Mouse (Mus musculus) myocyte (in vitro differentiated cells): ENCODE measurements at regions not wholly inside any gene's neighbourhood (a gene's known extent, or its start where the extent isn't known, plus 50 kb on each side); places are given as distances from the start of the nearest gene placed in this dataset.

Source experiments
- H3K27me3 ChIP-seq: one replicate; pipeline ENCODE4 v1.6.1; 2011; ENCODE audit not compliant: control insufficient read depth, insufficient read depth, insufficient read length
- H3K36me3 ChIP-seq: one replicate; pipeline ENCODE4 v1.6.1; 2011; ENCODE audit not compliant: control insufficient read depth, insufficient read depth
- H3K4me2 ChIP-seq: one replicate; pipeline ENCODE4 v1.6.1; 2011; ENCODE audit warnings: low read depth, control low read depth
- H3K4me3 ChIP-seq: one replicate; pipeline ENCODE4 v1.5.1; 2011; ENCODE audit warnings: mild to moderate bottlenecking, control low read depth, moderate library complexity
- H3K79me2 ChIP-seq: one replicate; pipeline ENCODE4 v1.6.1; 2011; ENCODE audit not compliant: control insufficient read depth, insufficient read depth
- H3ac ChIP-seq: one replicate; pipeline ENCODE4 v1.6.1; 2011; ENCODE audit not compliant: control insufficient read depth, insufficient read length
- CEBPB ChIP-seq: IDR thresholded peaks from 2 replicates; pipeline ENCODE4 v1.6.1; 2011; ENCODE audit warnings: mild to moderate bottlenecking, moderate library complexity; ENCODE audit not compliant: poor library complexity, insufficient read depth, severe bottlenecking
- E2F4 ChIP-seq: IDR thresholded peaks from one replicate; pipeline ENCODE4 v1.6.1; 2011; ENCODE audit warnings: mild to moderate bottlenecking, control low read depth, moderate library complexity; ENCODE audit not compliant: insufficient read depth
- MAX ChIP-seq: IDR thresholded peaks from one replicate; pipeline ENCODE4 v1.6.1; 2011; ENCODE audit warnings: low read depth, mild to moderate bottlenecking, control low read depth
- MYOD1 ChIP-seq, 3 experiments: IDR thresholded peaks; one replicate each; pipeline ENCODE4 v1.6.1; 2011; ENCODE audit warnings: control low read depth in 2 of 3, low read depth in 2 of 3, mild to moderate bottlenecking in 2 of 3, moderate library complexity in 1 of 3; ENCODE audit not compliant: insufficient read length in 2 of 3, control insufficient read depth in 1 of 3
- MYOG ChIP-seq, 3 experiments: IDR thresholded peaks; one replicate each; pipeline ENCODE4 v1.6.1; 2011; ENCODE audit warnings: control low read depth in 2 of 3, low read depth in 2 of 3, mild to moderate bottlenecking in 2 of 3; ENCODE audit not compliant: insufficient read length in 2 of 3, control insufficient read depth in 1 of 3, insufficient read depth in 1 of 3
- POLR2A ChIP-seq: IDR thresholded peaks from one replicate; pipeline ENCODE4 v1.6.1; 2011; ENCODE audit warnings: low read depth, mild to moderate bottlenecking, control low read depth, moderate library complexity; ENCODE audit not compliant: insufficient read length
- POLR2AphosphoS2 ChIP-seq: IDR thresholded peaks from one replicate; pipeline ENCODE4 v1.6.1; 2011; ENCODE audit warnings: low read depth, control low read depth; ENCODE audit not compliant: insufficient read length
- REST ChIP-seq: IDR thresholded peaks from one replicate; pipeline ENCODE4 v1.6.1; 2011; ENCODE audit warnings: mild to moderate bottlenecking, control low read depth, moderate library complexity; ENCODE audit not compliant: insufficient read depth, insufficient read length
- SRF ChIP-seq: IDR thresholded peaks from one replicate; pipeline ENCODE4 v1.6.1; 2011; ENCODE audit warnings: low read depth; ENCODE audit not compliant: control insufficient read depth, insufficient read length
- TCF12 ChIP-seq: IDR thresholded peaks from one replicate; pipeline ENCODE4 v1.6.1; 2011; ENCODE audit warnings: mild to moderate bottlenecking, control low read depth; ENCODE audit not compliant: poor library complexity, insufficient read depth, severe bottlenecking
- TCF3 ChIP-seq: IDR thresholded peaks from one replicate; pipeline ENCODE4 v1.6.1; 2011; ENCODE audit warnings: low read depth, control low read depth; ENCODE audit not compliant: insufficient read length
- USF1 ChIP-seq: IDR thresholded peaks from one replicate; pipeline ENCODE4 v1.6.1; 2011; ENCODE audit warnings: low read depth, mild to moderate bottlenecking, control low read depth, moderate library complexity

DNA sequence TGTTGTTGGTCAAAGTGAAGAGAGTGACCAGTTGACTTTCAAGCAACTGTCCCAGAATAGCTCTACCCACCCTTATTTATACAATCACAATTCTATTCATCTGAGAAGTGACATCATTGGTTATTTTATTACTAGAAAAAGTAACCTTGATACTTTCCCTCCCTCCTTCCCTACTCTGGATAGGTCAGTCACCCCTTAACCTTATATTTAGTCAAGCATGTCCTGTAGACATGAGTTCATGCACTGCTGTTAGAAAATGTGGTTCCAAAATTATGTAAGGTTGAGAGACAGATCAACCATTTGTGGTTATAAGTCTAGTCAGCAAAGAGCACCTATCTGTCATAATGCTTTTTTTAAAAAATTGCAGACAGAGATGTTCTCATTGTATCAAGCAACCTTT is 502.4 kb upstream of the Cdh18 start:
- Histone ChIP-seq H3K4me2 (no peak overlapping the region), H3ac (no peak overlapping the region), H3K27me3 (no peaks in the 10 kb centered on the region), H3K36me3 (no peaks in the 10 kb centered on the region), H3K79me2 (no peaks in the 10 kb centered on the region), H3K4me3 (no peak overlapping the region)
- TF ChIP-seq POLR2A (no peak), POLR2AphosphoS2 (no peak), MAX (no peak), SRF (no peak), MYOG (IDR thresholded peaks at IDR 0.05; ENCODE audit: control insufficient read depth in 1 of 3, insufficient read depth in 1 of 3, insufficient read length in 2 of 3, low read depth in 2 of 3) (no peak), CEBPB (no peak), TCF12 (no peak), REST (no peak), TCF3 (no peak), MYOD1 (IDR thresholded peaks at IDR 0.05; ENCODE audit: control insufficient read depth in 1 of 3, insufficient read length in 2 of 3, low read depth in 2 of 3) (no peak), USF1 (no peak), E2F4 (no peak)

DNA sequence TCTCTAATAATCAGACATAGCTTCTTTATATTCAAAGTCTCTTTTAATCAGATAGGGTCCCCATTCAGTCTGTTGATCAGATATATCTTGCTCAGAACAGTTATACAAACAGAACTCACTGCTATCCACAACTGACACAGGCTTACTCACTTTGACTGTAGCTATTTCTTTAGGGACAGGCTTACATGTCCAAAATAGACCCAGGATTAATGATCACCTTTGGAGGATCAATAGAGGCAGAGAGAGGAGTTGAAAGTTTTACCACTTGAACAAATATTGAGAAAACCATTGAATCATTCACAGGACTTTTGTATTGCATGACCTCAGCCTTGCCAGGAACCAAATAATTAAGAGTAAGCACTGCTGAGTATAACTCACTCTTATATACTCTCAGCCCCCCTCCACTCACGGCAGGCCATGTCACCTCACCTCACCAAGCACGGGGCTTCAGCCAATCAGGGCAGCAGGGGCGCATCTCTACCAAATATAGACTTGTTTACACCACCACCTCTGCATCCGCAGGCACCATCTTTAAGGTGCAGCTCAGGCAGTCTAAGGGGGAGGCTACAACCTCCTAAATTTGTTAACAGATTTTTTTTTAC is 501.8 kb upstream of the Cdh18 start:
- Histone ChIP-seq H3ac (no peak overlapping the region), H3K79me2 (no peaks in the 10 kb centered on the region), H3K27me3 (no peaks in the 10 kb centered on the region), H3K36me3 (no peaks in the 10 kb centered on the region), H3K4me3 (no peak overlapping the region), H3K4me2 (no peak overlapping the region)
- TF ChIP-seq MAX = no peak
- TF ChIP-seq E2F4 = no peak
- no peak for TF ChIP-seq POLR2AphosphoS2
- no peak for TF ChIP-seq POLR2A
- TF ChIP-seq REST = no peak
- no peak for TF ChIP-seq TCF12
- TF ChIP-seq TCF3 = no peak
- no peak for TF ChIP-seq SRF
- no peak for TF ChIP-seq USF1
- no peak for TF ChIP-seq CEBPB

DNA sequence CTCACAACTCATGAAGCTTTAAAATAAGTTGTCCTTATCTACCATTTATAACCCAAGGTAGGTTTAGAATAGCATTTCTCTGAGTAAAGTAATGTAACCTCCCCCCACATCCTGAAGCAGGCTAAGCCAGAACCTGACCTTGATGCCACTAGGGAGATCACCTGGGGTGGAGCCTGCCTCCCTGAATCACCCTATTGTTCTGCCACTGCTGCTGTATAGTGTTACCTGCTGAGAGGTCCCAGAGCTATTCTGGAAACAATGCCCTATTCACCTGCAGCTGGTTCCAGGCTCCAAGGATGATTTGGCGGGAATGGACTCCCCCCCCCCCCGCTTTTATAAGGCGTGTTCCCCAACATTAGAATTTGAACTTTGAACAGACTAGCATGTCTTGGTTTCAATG is 462.0 kb upstream of the Cdh18 start:
- Histone ChIP-seq H3K79me2 (no peaks in the 10 kb centered on the region), H3K27me3 (no peaks in the 10 kb centered on the region), H3K4me2 (no peak overlapping the region), H3K4me3 (no peak overlapping the region), H3ac (no peak overlapping the region), H3K36me3 (no peaks in the 10 kb centered on the region)
- no peak for TF ChIP-seq USF1
- no peak for TF ChIP-seq REST
- no peak for TF ChIP-seq MAX
- TF ChIP-seq POLR2A = no peak
- TF ChIP-seq E2F4 = no peak
- TF ChIP-seq CEBPB = no peak
- no peak for TF ChIP-seq MYOD1 (IDR thresholded peaks at IDR 0.05; ENCODE audit: control insufficient read depth in 1 of 3, insufficient read length in 2 of 3, low read depth in 2 of 3)
- TF ChIP-seq MYOG (IDR thresholded peaks at IDR 0.05; ENCODE audit: control insufficient read depth in 1 of 3, insufficient read depth in 1 of 3, insufficient read length in 2 of 3, low read depth in 2 of 3) = no peak
- no peak for TF ChIP-seq TCF12

DNA sequence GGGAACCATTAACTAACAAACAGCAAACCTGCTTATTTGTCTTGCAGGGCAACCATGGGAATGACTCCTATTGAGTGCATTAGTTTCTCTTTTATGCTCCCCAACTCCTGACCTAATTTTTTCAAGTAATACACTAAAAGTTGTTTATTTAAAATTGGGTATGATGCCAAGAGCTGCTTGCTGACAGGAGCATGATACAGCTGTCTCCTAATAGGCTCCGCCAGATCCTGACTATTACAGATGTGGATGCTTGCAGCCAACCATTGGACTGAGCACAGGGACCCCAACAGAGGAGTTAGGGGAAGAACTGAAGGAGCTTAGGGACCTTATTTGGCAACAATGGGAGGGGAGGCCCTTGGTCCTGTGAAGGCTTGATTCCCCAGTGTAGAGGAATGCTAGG is 427.1 kb upstream of the Cdh18 start:
- no peaks in the 10 kb centered on the region for H3K36me3 ChIP-seq
- H3ac ChIP-seq = no peak overlapping the region
- H3K4me3 ChIP-seq = no peak overlapping the region
- no peaks in the 10 kb centered on the region for H3K79me2 ChIP-seq
- no peak overlapping the region for H3K4me2 ChIP-seq
- no peak for TF ChIP-seq MYOD1 (IDR thresholded peaks at IDR 0.05; ENCODE audit: control insufficient read depth in 1 of 3, insufficient read length in 2 of 3, low read depth in 2 of 3)
- TF ChIP-seq SRF = no peak
- TF ChIP-seq MAX = no peak
- TF ChIP-seq CEBPB = no peak
- H3K27me3 ChIP-seq = no peaks in the 10 kb centered on the region

DNA sequence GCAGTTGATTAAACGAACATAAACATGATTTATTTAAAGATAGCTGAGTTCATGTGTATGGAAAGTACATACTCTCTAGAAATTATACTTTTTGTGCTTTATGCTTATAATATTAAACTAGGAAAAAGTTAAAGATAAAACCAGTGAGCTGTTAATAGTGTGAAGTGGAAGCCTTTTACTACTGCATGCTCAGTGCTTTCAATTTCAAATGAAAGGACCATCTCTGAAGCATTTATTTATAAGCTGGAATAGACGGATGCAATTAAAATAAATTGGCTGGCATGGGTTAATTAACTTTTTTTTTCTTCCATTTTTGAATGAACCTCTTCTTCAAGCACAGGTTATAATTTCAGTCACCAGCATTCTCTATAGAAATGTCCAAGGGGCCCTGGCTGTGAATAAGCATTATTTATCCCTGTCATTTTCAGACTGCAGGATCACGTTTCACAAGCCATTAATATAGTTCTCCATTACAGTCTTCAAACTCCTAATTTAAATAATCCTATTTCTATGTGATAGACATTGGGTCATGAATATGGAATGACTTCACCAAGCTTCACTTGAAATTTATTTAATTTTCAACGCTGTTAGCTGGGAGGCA is 396.8 kb upstream of the Cdh18 start:
- H3K4me2 ChIP-seq = no peak overlapping the region
- no peak for TF ChIP-seq REST
- TF ChIP-seq MYOD1 (IDR thresholded peaks at IDR 0.05; ENCODE audit: control insufficient read depth in 1 of 3, insufficient read length in 2 of 3, low read depth in 2 of 3) = no peak
- TF ChIP-seq SRF = no peak
- TF ChIP-seq POLR2A = no peak
- no peak for TF ChIP-seq TCF12
- TF ChIP-seq POLR2AphosphoS2 = no peak
- no peak for TF ChIP-seq MYOG (IDR thresholded peaks at IDR 0.05; ENCODE audit: control insufficient read depth in 1 of 3, insufficient read depth in 1 of 3, insufficient read length in 2 of 3, low read depth in 2 of 3)
- no peak for TF ChIP-seq TCF3
- no peak for TF ChIP-seq USF1
- no peak for TF ChIP-seq E2F4
- TF ChIP-seq CEBPB = no peak
- TF ChIP-seq MAX = no peak

More for the DNA sequence above, 396.8 kb upstream of the Cdh18 start:
- H3K79me2 ChIP-seq = no peaks in the 10 kb centered on the region
- no peaks in the 10 kb centered on the region for H3K36me3 ChIP-seq
- no peak overlapping the region for H3ac ChIP-seq
- H3K27me3 ChIP-seq = no peaks in the 10 kb centered on the region
- no peak overlapping the region for H3K4me3 ChIP-seq
